Mouse (Mus musculus) left cerebral cortex, postnatal 10 days (tissue): ENCODE data around the gene Frat2. TPM values are rescaled to one million over a fixed set of nuclear protein-coding genes. Genes with fewer than 3 reads are reported as not detected.

Experiments used
- DNase-seq, 2 experiments: peaks; one replicate each; pipeline ENCODE4 v3.0.0; 2021 to 2022; ENCODE audit warnings: low spot score in 2 of 2, mixed read lengths in 1 of 2; ENCODE audit errors: extremely low spot score in 1 of 2
- intact Hi-C: fragments of 180-260 bp; cut with DNase I; formaldehyde crosslinking; loops from one replicate; pipeline ENCODE4 v1.15.1; 2025
- total RNA-seq, 2 experiments: library from RNA; stranded (reverse); gene quantifications; 2 replicates each; pipeline ENCODE4 v1.2.3; 2021

Gene Frat2
- total RNA-seq, 2 experiments from 2014 or later = 11.0 to 11.6 TPM

GRCm38 (mm10) chr19:41847091-41847581, 796 bp downstream of the Frat2 start:
- intact Hi-C loops = no loop called here

GRCm38 (mm10) chr19:41846366-41847090, 1.4 kb downstream of the Frat2 start:
- intact Hi-C loops = no loop called here

More at GRCm38 (mm10) chr19:41847091-41847581, 796 bp downstream of the Frat2 start:
- DNase-seq = peak in 1 of 2 experiments; percentile 69

GRCm38 (mm10) chr19:41844345-41844744, 3.6 kb downstream of the Frat2 start:
- intact Hi-C loops = no loop called here
- no peak for DNase-seq

More at GRCm38 (mm10) chr19:41846366-41847090, 1.4 kb downstream of the Frat2 start:
- no peak for DNase-seq

DNA sequence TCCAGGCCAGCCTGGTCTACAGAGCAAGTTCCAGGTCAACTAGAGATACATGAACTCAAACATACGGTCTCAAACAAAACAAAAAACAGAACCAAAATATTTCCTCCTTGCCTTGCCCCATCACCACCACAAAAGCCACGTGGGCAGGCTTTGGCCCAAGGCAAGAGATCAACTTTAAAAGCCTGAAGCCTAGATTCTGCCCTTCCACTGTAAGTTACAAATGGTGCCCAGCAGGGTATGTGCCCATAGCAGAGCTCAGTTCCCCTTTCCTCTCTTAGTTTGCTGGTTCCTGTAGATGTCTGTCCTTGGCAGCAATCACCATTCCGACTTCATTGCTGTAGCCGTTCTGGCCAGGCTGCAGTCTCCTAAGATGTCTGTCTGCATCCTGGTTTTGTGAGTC, 5.2 kb downstream of the Frat2 start:
- DNase-seq = no peak
- intact Hi-C loops = no loop called here

DNA sequence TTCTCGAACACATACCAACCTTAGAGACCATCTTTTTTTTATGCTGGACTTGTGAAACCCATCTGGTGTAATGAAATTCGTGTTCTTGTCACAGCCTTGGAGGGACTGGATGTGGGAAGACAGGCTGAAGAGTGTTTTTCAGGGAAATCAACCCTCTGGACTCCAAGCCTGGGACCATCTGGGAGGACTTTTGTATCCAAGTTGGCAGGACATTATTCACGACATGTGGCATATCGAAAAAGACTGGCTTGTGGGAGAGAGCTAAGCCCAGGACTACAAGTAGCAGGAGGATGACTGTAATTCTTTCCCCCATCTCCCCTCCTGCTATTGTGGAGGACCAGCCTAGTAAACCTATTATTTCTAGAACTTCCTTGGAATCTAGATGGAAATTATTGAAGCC, 5.7 kb downstream of the Frat2 start:
- no peak for DNase-seq
- intact Hi-C loops = no loop called here

DNA sequence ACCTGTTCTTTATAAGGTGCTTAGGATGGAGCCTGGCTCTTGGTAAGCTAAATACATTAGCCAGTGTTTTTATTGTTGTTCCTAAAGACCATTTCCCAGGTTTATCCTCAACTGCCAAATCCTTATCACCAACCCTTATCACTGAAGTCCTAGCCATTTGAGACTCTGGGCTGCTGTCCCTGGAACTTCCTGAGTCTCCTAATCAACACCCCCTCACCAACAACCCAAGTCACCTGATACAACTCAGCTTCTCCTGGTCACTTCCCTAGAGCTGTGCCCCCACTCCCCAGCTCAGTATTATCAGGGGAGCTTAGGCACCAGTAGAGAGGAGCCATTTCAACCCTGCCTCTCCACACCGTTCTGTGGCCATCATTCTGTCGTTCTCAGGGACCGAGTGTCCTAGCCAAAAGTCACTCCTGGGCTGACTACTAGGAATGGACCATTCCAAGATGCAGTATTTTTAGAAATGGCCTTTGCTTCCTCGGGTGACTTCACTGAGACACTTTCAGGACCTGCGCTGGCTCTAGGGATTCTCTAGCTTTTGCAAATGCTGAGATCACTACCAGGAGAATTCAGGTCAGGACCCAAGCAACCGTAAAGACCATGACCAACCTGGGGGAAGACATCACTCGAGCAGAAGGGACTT, 6.7 kb downstream of the Frat2 start:
- intact Hi-C loops = no loop called here
- DNase-seq = no peak

GRCm38 (mm10) chr19:41839685-41840084, 8.2 kb downstream of the Frat2 start:
- intact Hi-C loops = no loop called here
- DNase-seq = no peak

GRCm38 (mm10) chr19:41838808-41839207, 9.1 kb downstream of the Frat2 start:
- intact Hi-C loops = no loop called here
- no peak for DNase-seq

DNA sequence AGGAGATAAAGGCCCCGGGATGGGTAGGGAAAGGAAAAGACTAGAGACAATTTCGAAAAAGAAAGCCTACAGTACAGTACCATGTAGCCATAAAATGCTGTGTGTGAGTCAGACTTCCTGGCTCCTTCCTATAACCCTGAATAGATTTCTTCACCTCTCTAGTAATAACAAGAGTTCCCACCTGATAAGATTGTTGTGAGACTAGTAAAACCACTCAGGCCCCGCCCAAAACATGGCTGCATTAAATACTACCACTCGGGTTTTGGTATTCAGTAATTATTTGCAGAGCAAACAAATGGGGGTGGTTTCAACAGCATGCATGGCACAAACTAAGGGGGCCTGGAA, 10.0 kb downstream of the Frat2 start:
- no peak for DNase-seq
- intact Hi-C loops = no loop called here

DNA sequence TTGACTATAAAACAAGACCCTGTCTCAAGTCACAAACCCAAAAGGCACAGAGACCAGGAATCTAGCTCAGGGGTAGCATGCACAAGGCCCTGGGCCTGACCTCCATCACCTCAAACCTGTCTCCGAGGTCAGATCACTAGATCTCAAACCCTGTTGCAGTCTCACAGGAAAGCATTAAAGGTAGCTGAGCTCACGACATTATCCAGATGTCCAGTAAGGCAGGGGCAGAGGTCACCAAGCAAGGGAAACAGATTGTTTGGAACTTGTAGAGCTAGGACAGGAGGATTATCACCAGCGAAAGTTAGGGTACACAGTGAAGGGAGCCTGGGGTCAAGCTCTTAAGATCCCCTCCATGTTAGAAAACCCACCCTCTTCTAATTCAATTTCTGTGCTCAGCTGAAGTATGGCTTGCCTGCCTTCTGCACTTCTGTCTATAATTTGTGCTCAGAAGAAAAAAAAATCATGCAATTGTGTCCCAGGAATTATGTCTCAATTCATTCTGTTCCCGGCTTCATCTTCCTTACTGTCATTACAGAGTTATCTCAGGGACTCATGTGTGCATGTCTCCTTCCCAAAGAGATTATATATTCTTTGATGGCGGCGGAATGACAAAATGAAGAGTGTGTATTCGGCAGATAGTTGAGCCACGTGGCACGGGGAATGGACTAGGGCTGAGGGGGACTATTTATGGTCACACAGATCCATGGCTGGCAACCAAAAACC, 10.6 kb downstream of the Frat2 start:
- intact Hi-C loops = no loop called here

DNA sequence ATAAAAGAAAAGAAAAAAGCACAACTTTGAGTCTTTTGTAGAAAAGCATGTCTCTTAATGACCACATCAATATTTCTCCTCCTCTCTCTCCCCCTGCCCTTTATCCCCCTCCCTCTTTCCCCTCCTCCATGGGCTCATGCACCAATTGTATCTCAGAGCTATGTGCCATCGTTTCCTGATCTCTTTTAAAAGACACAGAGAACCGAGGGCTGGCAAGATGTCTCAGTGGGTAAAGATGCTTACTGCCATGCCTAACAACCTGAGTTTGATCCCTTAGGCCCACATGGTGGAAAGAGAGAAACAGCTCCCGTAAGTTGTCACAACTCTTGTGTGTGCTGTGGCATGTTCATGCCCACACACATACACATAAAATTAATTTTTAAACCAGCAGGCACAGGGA, 11.2 kb downstream of the Frat2 start:
- intact Hi-C loops = no loop called here
- DNase-seq = no peak

More for the DNA sequence above, 10.6 kb downstream of the Frat2 start:
- no peak for DNase-seq

DNA sequence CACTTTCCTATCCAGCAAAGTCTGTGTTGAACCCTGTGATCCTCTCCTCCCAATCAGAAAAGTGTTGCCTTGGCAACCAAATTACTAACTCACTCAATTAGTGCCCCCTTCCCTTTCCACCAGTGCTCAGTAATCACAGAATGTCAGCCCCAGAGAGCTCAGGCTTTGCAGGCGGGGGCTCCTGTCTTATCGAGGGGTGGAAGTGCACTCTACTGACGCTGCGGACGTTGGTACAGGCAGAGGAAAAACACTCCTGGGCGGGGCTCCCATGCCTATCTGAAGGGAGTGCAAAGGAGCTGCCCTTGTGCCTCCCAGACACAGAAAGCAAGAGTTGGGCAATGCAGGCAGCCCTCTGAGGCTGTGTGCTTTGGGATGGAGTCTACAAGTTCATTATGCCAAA, 12.1 kb downstream of the Frat2 start:
- intact Hi-C loops = no loop called here
- no peak for DNase-seq

DNA sequence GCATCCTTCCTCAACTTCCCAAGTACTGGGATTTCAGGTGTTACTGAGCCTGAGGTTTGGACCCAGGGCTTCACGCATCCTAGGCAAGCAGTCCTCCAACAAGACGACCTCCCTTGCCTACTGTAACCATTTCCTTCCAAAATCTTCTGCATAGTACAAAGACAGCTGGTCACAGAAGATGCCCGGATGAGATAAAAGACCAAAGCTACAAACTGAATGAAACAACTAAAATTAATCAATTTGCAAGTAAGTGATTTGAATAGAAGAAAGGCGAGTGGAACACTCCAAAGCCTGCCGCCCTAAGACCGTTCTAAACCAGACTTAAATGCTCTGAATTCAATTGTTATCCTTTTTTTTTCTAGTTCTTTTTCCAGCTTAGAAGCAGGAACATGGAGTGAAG, 12.5 kb downstream of the Frat2 start:
- DNase-seq = no peak
- intact Hi-C loops = no loop called here

GRCm38 (mm10) chr19:41832501-41833201, 15.3 kb downstream of the Frat2 start:
- intact Hi-C loops = no loop called here
- no peak for DNase-seq

- intact Hi-C loops = no loop called here
- peak in 1 of 2 experiments; percentile 29 for DNase-seq
These were observed 16.1 kb downstream of the Frat2 start for GRCm38 (mm10) chr19:41831718-41832391.

- intact Hi-C loops = no loop called here
- DNase-seq = peak in 1 of 2 experiments; percentile 59
These were observed 16.8 kb downstream of the Frat2 start for GRCm38 (mm10) chr19:41831101-41831570.

- peak; percentile 54 to 89 for DNase-seq
- intact Hi-C loops = no loop called here
These were observed 17.6 kb downstream of the Frat2 start for GRCm38 (mm10) chr19:41830106-41831031.
